31 mouse cellular contexts compared by ENCODE assay signal in the genomic region with DNA sequence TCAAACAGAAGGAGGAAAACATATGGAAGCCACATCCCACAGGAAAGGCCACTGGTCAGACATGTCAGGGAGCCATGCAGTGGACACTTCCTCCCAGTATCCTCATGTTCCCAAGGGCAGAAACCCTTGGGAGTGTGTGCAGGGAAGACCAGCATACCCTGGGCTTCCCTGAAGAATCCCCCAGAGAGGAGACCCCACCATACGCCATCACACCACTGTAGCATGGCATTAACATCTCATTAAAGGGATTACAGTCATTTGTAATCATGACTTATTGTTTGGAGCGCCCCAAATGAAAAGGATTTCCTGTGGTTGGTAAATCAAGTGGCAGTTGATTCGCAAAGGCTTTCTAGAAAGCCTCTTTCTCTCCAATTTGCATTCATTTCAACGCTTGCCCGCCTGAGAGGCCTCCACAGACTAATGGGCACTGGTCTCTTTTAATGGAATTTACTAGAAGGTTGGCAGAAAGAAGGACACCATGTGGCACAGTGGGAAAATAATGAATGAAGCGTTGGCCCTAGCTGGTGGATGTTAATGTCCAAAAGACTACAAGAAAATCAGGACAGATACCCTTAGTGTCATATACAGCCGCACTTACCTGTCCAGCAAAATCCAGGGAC.
A peak's percentile ranks its signal among the peaks of the same experiment; 100 is the strongest.
DNase-seq lines count a peak whose midpoint lies in the region; ATAC-seq lines count a peak whose summit lies in the region.
"Had no signal": no experiment of that assay in that cellular context is flagged by ENCODE, and none has a peak within 500 bp of the region (broad histone marks: within the 10 kb centered on the region; RNA-seq: fewer than 3 reads in every experiment).

No protein-coding gene starts in this region.

- H3K9me3 ChIP-seq in forebrain, embryonic 11.5 days (ENCODE audit: control insufficient read depth, low read length): 0 out of 2 replicates have a peak, but pooled peaks cover 5% of the 10 kb centered on the region
- peaks cover 9% of the 10 kb centered on the region; the same call in 1 of the 2 replicates for H3K9me3 ChIP-seq in forebrain, embryonic 10.5 days
- no peaks in the 10 kb centered on the region for H3K9me3 ChIP-seq in midbrain, embryonic 14.5 days (ENCODE audit: control insufficient read depth, low read length)
- H3K9me3 ChIP-seq in midbrain, embryonic 16.5 days (replicated peaks; ENCODE audit: control insufficient read depth, low read length, poor library complexity, severe bottlenecking): no peaks in the 10 kb centered on the region; the same call in 1 of the 2 replicates
- H3K9me3 ChIP-seq in forebrain, embryonic 13.5 days (replicated peaks): no peaks in the 10 kb centered on the region
- no peaks in the 10 kb centered on the region for H3K9me3 ChIP-seq in midbrain, embryonic 15.5 days
- H3K9me3 ChIP-seq in heart, embryonic 12.5 days (replicated peaks): no peaks in the 10 kb centered on the region
- H3K9me3 ChIP-seq: embryonic facial prominence, embryonic 13.5 days; hindbrain, embryonic 13.5 days; kidney, embryonic 15.5 days; limb, embryonic 10.5 days; limb, embryonic 15.5 days; liver, embryonic 13.5 days; neural tube, embryonic 15.5 days had no signal

- H3K4me2 ChIP-seq in forebrain, embryonic 11.5 days (ENCODE audit: low read depth, low read length, severe bottlenecking): no peak overlapping the region
- H3K4me2 ChIP-seq in midbrain, embryonic 14.5 days (ENCODE audit: low read length): no peak overlapping the region
- no peak overlapping the region for H3K4me2 ChIP-seq in midbrain, embryonic 16.5 days (ENCODE audit: low read length)
- no peak overlapping the region for H3K4me2 ChIP-seq in forebrain, embryonic 13.5 days
- no peak overlapping the region for H3K4me2 ChIP-seq in midbrain, embryonic 15.5 days
- no peak overlapping the region for H3K4me2 ChIP-seq in heart, embryonic 12.5 days
- H3K4me2 ChIP-seq: embryonic facial prominence, embryonic 13.5 days; hindbrain, embryonic 13.5 days; kidney, embryonic 15.5 days; limb, embryonic 15.5 days; liver, embryonic 13.5 days; neural tube, embryonic 15.5 days had no signal

- H3K27ac ChIP-seq in forebrain, embryonic 11.5 days (ENCODE audit: low read depth, low read length): no peak overlapping the region
- H3K27ac ChIP-seq in forebrain, embryonic 10.5 days: no peak overlapping the region
- H3K27ac ChIP-seq in midbrain, embryonic 14.5 days (replicated peaks; ENCODE audit: low read depth, low read length): no peak overlapping the region
- no peak overlapping the region for H3K27ac ChIP-seq in midbrain, embryonic 16.5 days (ENCODE audit: low read length)
- H3K27ac ChIP-seq in forebrain, embryonic 13.5 days: peak overlapping the region; percentile 38; the same call in 1 of the 2 replicates
- no peak overlapping the region for H3K27ac ChIP-seq in midbrain, embryonic 15.5 days
- H3K27ac ChIP-seq in heart, embryonic 12.5 days (ENCODE audit: poor library complexity, severe bottlenecking): no peak overlapping the region
- H3K27ac ChIP-seq: embryonic facial prominence, embryonic 13.5 days; hindbrain, embryonic 13.5 days; kidney, embryonic 15.5 days; limb, embryonic 10.5 days; limb, embryonic 15.5 days; liver, embryonic 13.5 days; neural tube, embryonic 15.5 days; stomach, postnatal 0 days had no signal

- WGBS in forebrain, embryonic 11.5 days: 42% methylated on average over 7 of the region's 7 CpGs
- WGBS in forebrain, embryonic 10.5 days: 65% methylated on average over 7 of the region's 7 CpGs
- WGBS in midbrain, embryonic 14.5 days: 38% methylated on average over 7 of the region's 7 CpGs
- WGBS in midbrain, embryonic 16.5 days: 34% methylated on average over 7 of the region's 7 CpGs
- 23% methylated on average over 7 of the region's 7 CpGs for WGBS in forebrain, embryonic 13.5 days
- 29% methylated on average over 7 of the region's 7 CpGs for WGBS in midbrain, embryonic 15.5 days
- WGBS in heart, embryonic 12.5 days: 77% methylated on average over 7 of the region's 7 CpGs

- H3K4me1 ChIP-seq in forebrain, embryonic 11.5 days (replicated peaks; ENCODE audit: control insufficient read depth, insufficient read depth, low read length): peaks cover 3% of the 10 kb centered on the region; the same call in 1 of the 2 replicates
- H3K4me1 ChIP-seq in forebrain, embryonic 10.5 days: peaks cover 31% of the 10 kb centered on the region
- 0 out of 2 replicates have a peak, but pooled peaks cover 3% of the 10 kb centered on the region for H3K4me1 ChIP-seq in midbrain, embryonic 14.5 days (ENCODE audit: control insufficient read depth, insufficient read depth, low read length)
- no peaks in the 10 kb centered on the region; the same call in 1 of the 2 replicates for H3K4me1 ChIP-seq in midbrain, embryonic 16.5 days (ENCODE audit: control insufficient read depth, insufficient read depth, low read length)
- peaks cover 14% of the 10 kb centered on the region for H3K4me1 ChIP-seq in forebrain, embryonic 13.5 days
- H3K4me1 ChIP-seq in midbrain, embryonic 15.5 days: 0 out of 2 replicates have a peak, but pooled peaks cover 3% of the 10 kb centered on the region
- peaks cover 5% of the 10 kb centered on the region; the same call in 1 of the 2 replicates for H3K4me1 ChIP-seq in heart, embryonic 12.5 days (replicated peaks)
- H3K4me1 ChIP-seq: liver, embryonic 13.5 days; neural tube, embryonic 15.5 days had no signal

- H3K9ac ChIP-seq in forebrain, embryonic 11.5 days (ENCODE audit: low read length): no peak overlapping the region
- H3K9ac ChIP-seq in midbrain, embryonic 14.5 days (replicated peaks; ENCODE audit: low read length): no peak overlapping the region
- no peak overlapping the region for H3K9ac ChIP-seq in midbrain, embryonic 16.5 days (ENCODE audit: low read depth, low read length)
- no peak overlapping the region for H3K9ac ChIP-seq in forebrain, embryonic 13.5 days
- no peak overlapping the region for H3K9ac ChIP-seq in midbrain, embryonic 15.5 days
- H3K9ac ChIP-seq in heart, embryonic 12.5 days: no peak overlapping the region
- H3K9ac ChIP-seq: embryonic facial prominence, embryonic 13.5 days; hindbrain, embryonic 13.5 days; kidney, embryonic 15.5 days; limb, embryonic 15.5 days; liver, embryonic 13.5 days; neural tube, embryonic 15.5 days had no signal

- peaks cover 4% of the 10 kb centered on the region; the same call in 1 of the 2 replicates for H3K27me3 ChIP-seq in forebrain, embryonic 11.5 days (ENCODE audit: control insufficient read depth, insufficient read depth, low read length)
- H3K27me3 ChIP-seq in forebrain, embryonic 10.5 days (ENCODE audit: poor library complexity, severe bottlenecking): peaks cover 24% of the 10 kb centered on the region; the same call in 1 of the 2 replicates
- 0 out of 2 replicates have a peak, but pooled peaks cover 2% of the 10 kb centered on the region for H3K27me3 ChIP-seq in midbrain, embryonic 14.5 days (ENCODE audit: control insufficient read depth, insufficient read depth, low read length)
- no peaks in the 10 kb centered on the region; the same call in 1 of the 2 replicates for H3K27me3 ChIP-seq in midbrain, embryonic 16.5 days (ENCODE audit: control insufficient read depth, insufficient read depth, low read depth, low read length)
- peaks cover 34% of the 10 kb centered on the region for H3K27me3 ChIP-seq in forebrain, embryonic 13.5 days
- peaks cover 4% of the 10 kb centered on the region; the same call in 1 of the 2 replicates for H3K27me3 ChIP-seq in midbrain, embryonic 15.5 days (replicated peaks)
- H3K27me3 ChIP-seq in heart, embryonic 12.5 days (replicated peaks): peaks cover 8% of the 10 kb centered on the region; the same call in 1 of the 2 replicates
- H3K27me3 ChIP-seq: embryonic facial prominence, embryonic 13.5 days; hindbrain, embryonic 13.5 days; kidney, embryonic 15.5 days; limb, embryonic 15.5 days; liver, embryonic 13.5 days; neural tube, embryonic 15.5 days; Patski had no signal

- H3K4me3 ChIP-seq in forebrain, embryonic 11.5 days (ENCODE audit: low read depth, low read length): no peak overlapping the region
- H3K4me3 ChIP-seq in forebrain, embryonic 10.5 days: no peak overlapping the region
- H3K4me3 ChIP-seq in midbrain, embryonic 14.5 days (replicated peaks; ENCODE audit: low read depth, low read length): no peak overlapping the region
- H3K4me3 ChIP-seq in midbrain, embryonic 16.5 days (ENCODE audit: low read depth, low read length): no peak overlapping the region
- no peak overlapping the region for H3K4me3 ChIP-seq in forebrain, embryonic 13.5 days
- no peak overlapping the region for H3K4me3 ChIP-seq in midbrain, embryonic 15.5 days
- no peak overlapping the region for H3K4me3 ChIP-seq in heart, embryonic 12.5 days
- H3K4me3 ChIP-seq: embryonic facial prominence, embryonic 13.5 days; hindbrain, embryonic 13.5 days; kidney, embryonic 15.5 days; limb, embryonic 10.5 days; limb, embryonic 15.5 days; liver, embryonic 13.5 days; megakaryocyte, embryonic 14.5 days; neural tube, embryonic 15.5 days had no signal

- DNase-seq in forebrain, embryonic 11.5 days (ENCODE audit: low spot score): no peak
- DNase-seq in forebrain, embryonic 10.5 days (ENCODE audit: extremely low spot score, low spot score): no peak
- peak; percentile 55 for DNase-seq in midbrain, embryonic 14.5 days
- no peak for DNase-seq in adrenal gland, postnatal 14 days
- DNase-seq: adrenal gland, postnatal 10 days; cerebellum, adult 11-12 months; cerebellum, adult 9-11 months; gastrocnemius, postnatal 14 days; heart, postnatal 36 days; kidney, adult 18-20 months; kidney, postnatal 36 days; liver, embryonic 13.5 days; lung, adult 18-20 months; lung, postnatal 4 days; right cerebral cortex, adult 18-20 months; spleen, adult 18-20 months; thymus, postnatal 4 days had no signal

- ATAC-seq in forebrain, embryonic 11.5 days (replicated peaks; ENCODE audit: low FRiP score): peak; percentile 56; the same call in 1 of the 2 replicates
- no peak for ATAC-seq in midbrain, embryonic 14.5 days (ENCODE audit: low FRiP score, low TSS enrichment)
- no peak for ATAC-seq in midbrain, embryonic 16.5 days
- peak; percentile 84 for ATAC-seq in forebrain, embryonic 13.5 days
- peak; percentile 30; the same call in 1 of the 2 replicates for ATAC-seq in midbrain, embryonic 15.5 days (replicated peaks)
- ATAC-seq in heart, embryonic 12.5 days (ENCODE audit: insufficient number of reproducible peaks, low FRiP score): no peak
- ATAC-seq: lung, postnatal 0 days; Patski had no signal

- no peaks in the 10 kb centered on the region for H3K36me3 ChIP-seq in forebrain, embryonic 11.5 days (ENCODE audit: control insufficient read depth, insufficient read depth, low read length)
- H3K36me3 ChIP-seq in forebrain, embryonic 10.5 days (replicated peaks): no peaks in the 10 kb centered on the region
- H3K36me3 ChIP-seq in midbrain, embryonic 14.5 days (ENCODE audit: control insufficient read depth, insufficient read depth, low read length): no peaks in the 10 kb centered on the region
- no peaks in the 10 kb centered on the region for H3K36me3 ChIP-seq in midbrain, embryonic 16.5 days (ENCODE audit: control insufficient read depth, insufficient read depth, low read length)
- H3K36me3 ChIP-seq in forebrain, embryonic 13.5 days (ENCODE audit: poor library complexity, severe bottlenecking): no peaks in the 10 kb centered on the region
- H3K36me3 ChIP-seq in midbrain, embryonic 15.5 days (replicated peaks): no peaks in the 10 kb centered on the region
- no peaks in the 10 kb centered on the region for H3K36me3 ChIP-seq in heart, embryonic 12.5 days
- H3K36me3 ChIP-seq: embryonic facial prominence, embryonic 13.5 days; hindbrain, embryonic 13.5 days; kidney, embryonic 15.5 days; limb, embryonic 10.5 days; limb, embryonic 15.5 days; neural tube, embryonic 15.5 days had no signal

Comparison
In these comparisons a context has a peak if more than half of its experiments do, and no peak if none do; other contexts are left out.
1. ATAC-seq: peak in forebrain, embryonic 11.5 days (single experiment), forebrain, embryonic 13.5 days (single experiment) and midbrain, embryonic 15.5 days (single experiment); none in midbrain, embryonic 14.5 days (single experiment), midbrain, embryonic 16.5 days (single experiment) and heart, embryonic 12.5 days (single experiment).